Mouse (Mus musculus): ENCODE data around the gene Slc30a3.

DNA sequence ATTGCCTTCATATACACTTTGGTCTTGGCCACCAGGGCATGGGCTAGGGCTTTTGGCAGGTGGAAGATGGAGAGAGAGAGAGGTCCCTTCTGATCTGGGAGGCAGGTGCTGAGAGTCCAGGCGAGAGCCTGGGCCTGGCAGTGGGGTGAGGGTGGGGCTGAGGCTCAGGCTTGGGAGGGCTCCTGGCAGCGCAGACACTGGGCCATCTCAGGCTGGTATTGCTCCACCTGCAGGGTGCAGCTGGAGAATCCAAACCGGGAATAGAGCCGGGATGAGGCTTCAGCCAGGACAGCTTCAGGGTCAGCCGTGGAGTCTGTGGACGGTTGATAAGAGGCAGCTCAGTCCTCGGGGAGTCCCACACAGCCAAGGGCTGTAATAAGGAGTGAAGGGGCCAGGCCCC, 21.4 kb downstream of the Slc30a3 start:
- no peak for TF ChIP-seq CTCF (IDR thresholded peaks at IDR 0.05; ENCODE audit: borderline replicate concordance, insufficient read depth, low read length)
- no peak for TF ChIP-seq POLR2A (IDR thresholded peaks at IDR 0.05; ENCODE audit: low read depth, low read length)

Data from embryonic fibroblast, embryonic 13.5 days (primary cell).